Mouse (Mus musculus): ENCODE results near the gene 3110070M22Rik. TPM values are rescaled to one million over a fixed set of nuclear protein-coding genes. Genes with fewer than 3 reads are reported as not detected.

Gene 3110070M22Rik
- total and polyA plus RNA-seq, 3 experiments: 1.5 to 1.7 (median 1.6) TPM

DNA sequence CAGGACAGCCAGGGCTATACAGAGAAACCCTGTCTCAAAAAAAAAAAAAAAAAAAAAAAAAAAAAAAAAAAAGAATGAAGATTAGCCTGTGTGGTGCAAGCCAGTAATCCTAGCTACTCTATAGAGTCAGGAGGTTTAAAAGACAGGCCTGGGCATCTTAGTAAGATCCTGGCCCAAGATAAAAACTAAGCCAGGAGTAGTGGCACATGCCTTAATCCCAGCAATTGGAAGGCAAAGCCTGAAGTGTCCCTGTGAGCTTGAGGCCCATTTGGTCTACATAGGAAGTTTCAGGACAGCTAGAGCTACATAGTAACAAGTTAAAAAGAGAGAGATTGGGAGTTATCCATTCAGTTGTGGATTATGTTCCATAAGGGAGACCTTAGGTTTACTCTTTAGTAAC, 33.1 kb downstream of the 3110070M22Rik start:
- dilution Hi-C loops (cut with MboI; ENCODE audit: extremely low pct_ligation_motif_present, extremely low pct_unique_long_range_greater_than_20kb, low sequenced_read_pairs) (no loop called here), in situ Hi-C loops (cut with MboI; ENCODE audit: low pct_ligation_motif_present, low pct_unique_long_range_greater_than_20kb, low sequenced_read_pairs) (no loop called here)
- H3K27me3 ChIP-seq (replicated peaks): no peaks in the 10 kb centered on the region
- H3K4me2 ChIP-seq (ENCODE audit: insufficient read depth, low read depth, poor library complexity, severe bottlenecking): no peak overlapping the region
- H3K9ac ChIP-seq (ENCODE audit: insufficient read depth, low read depth): no peak overlapping the region
- H3K4me3 ChIP-seq (replicated peaks in 1 of 3; ENCODE audit: low read depth in 2 of 3, low read length in 2 of 3, poor library complexity in 1 of 3): no peak overlapping the region
- peaks cover 30 to 67% of the 10 kb centered on the region in 2 experiments for H3K36me3 ChIP-seq (replicated peaks in 1 of 2; ENCODE audit: control insufficient read depth in 1 of 2, insufficient read depth in 1 of 2, low read length in 1 of 2)
- peaks cover 3% of the 10 kb centered on the region for H3K9me3 ChIP-seq (replicated peaks; ENCODE audit: low read length)
- TF ChIP-seq UBTF (IDR thresholded peaks at IDR 0.05; ENCODE audit: low read depth, low read length) (no peak), ZMIZ1 (IDR thresholded peaks at IDR 0.05; ENCODE audit: low read depth, low read length) (no peak), KAT2A (IDR thresholded peaks at IDR 0.05; ENCODE audit: insufficient replicate concordance, low read length) (no peak), SMC3 (IDR thresholded peaks at IDR 0.05; ENCODE audit: low read depth, low read length) (no peak), E2F4 (IDR thresholded peaks at IDR 0.05; ENCODE audit: insufficient replicate concordance, low read depth, low read length) (no peak), CTCF (conservative IDR thresholded peaks at IDR 0.05 in 1 of 2, IDR thresholded peaks at IDR 0.05 in 1 of 2; ENCODE audit: low read depth in 2 of 2, low read length in 2 of 2) (no peak), PAX5 (IDR thresholded peaks at IDR 0.05; ENCODE audit: low read length) (no peak), MEF2A (IDR thresholded peaks at IDR 0.05; ENCODE audit: borderline replicate concordance, low read depth, low read length) (no peak), ELF1 (IDR thresholded peaks at IDR 0.05; ENCODE audit: low read depth, low read length) (no peak), USF1 (IDR thresholded peaks at IDR 0.05; ENCODE audit: low read depth, low read length) (no peak), CHD1 (IDR thresholded peaks at IDR 0.05; ENCODE audit: low read depth, low read length) (no peak), MXI1 (IDR thresholded peaks at IDR 0.05; ENCODE audit: low read depth, low read length) (no peak), ETS1 (conservative IDR thresholded peaks at IDR 0.05; ENCODE audit: low read depth, low read length) (no peak)
- H3K4me1 ChIP-seq (ENCODE audit: control insufficient read depth in 1 of 2, insufficient read depth in 2 of 2): no peaks in the 10 kb centered on the region
- H3K27ac ChIP-seq (ENCODE audit: insufficient read depth, low read depth): no peak overlapping the region
- no peak for DNase-seq (ENCODE audit: extremely low read depth)
- peaks cover 3% of the 10 kb centered on the region; the same call in 1 of the 2 replicates for H3K79me2 ChIP-seq (replicated peaks; ENCODE audit: control insufficient read depth, extremely low read depth, insufficient read depth, poor library complexity, severe bottlenecking)

- Histone ChIP-seq H3K4me2 (ENCODE audit: insufficient read depth, low read depth, poor library complexity, severe bottlenecking) (no peak overlapping the region), H3K27ac (ENCODE audit: insufficient read depth, low read depth) (no peak overlapping the region), H3K27me3 (replicated peaks) (no peaks in the 10 kb centered on the region), H3K9me3 (replicated peaks; ENCODE audit: low read length) (peaks cover 3% of the 10 kb centered on the region), H3K4me1 (ENCODE audit: control insufficient read depth in 1 of 2, insufficient read depth in 2 of 2) (no peaks in the 10 kb centered on the region), H3K79me2 (replicated peaks; ENCODE audit: control insufficient read depth, extremely low read depth, insufficient read depth, poor library complexity, severe bottlenecking) (peaks cover 3% of the 10 kb centered on the region; the same call in 1 of the 2 replicates), H3K9ac (ENCODE audit: insufficient read depth, low read depth) (no peak overlapping the region), H3K4me3 (replicated peaks in 1 of 3; ENCODE audit: low read depth in 2 of 3, low read length in 2 of 3, poor library complexity in 1 of 3) (no peak overlapping the region), H3K36me3 (replicated peaks in 1 of 2; ENCODE audit: control insufficient read depth in 1 of 2, insufficient read depth in 1 of 2, low read length in 1 of 2) (peaks cover 31 to 67% of the 10 kb centered on the region in 2 experiments)
- TF ChIP-seq CHD2 (IDR thresholded peaks at IDR 0.05; ENCODE audit: low read length): no peak
- TF ChIP-seq JUN (IDR thresholded peaks at IDR 0.05; ENCODE audit: insufficient read depth, low read depth, low read length): no peak
- no peak for TF ChIP-seq ZMIZ1 (IDR thresholded peaks at IDR 0.05; ENCODE audit: low read depth, low read length)
- no peak for TF ChIP-seq NELFE (IDR thresholded peaks at IDR 0.05; ENCODE audit: low read depth, low read length)
- TF ChIP-seq HCFC1 (IDR thresholded peaks at IDR 0.05; ENCODE audit: low read depth, low read length): no peak
- no peak for TF ChIP-seq RAD21 (IDR thresholded peaks at IDR 0.05; ENCODE audit: low read depth, low read length)
- TF ChIP-seq USF2 (conservative IDR thresholded peaks at IDR 0.05; ENCODE audit: low read depth, low read length): no peak
- no peak for TF ChIP-seq UBTF (IDR thresholded peaks at IDR 0.05; ENCODE audit: low read depth, low read length)
- TF ChIP-seq EP300 (IDR thresholded peaks at IDR 0.05; ENCODE audit: low read length): no peak
- TF ChIP-seq ZNF384 (IDR thresholded peaks at IDR 0.05; ENCODE audit: low read depth, low read length): no peak
- no peak for TF ChIP-seq CHD1 (IDR thresholded peaks at IDR 0.05; ENCODE audit: low read depth, low read length)
- DNase-seq (ENCODE audit: extremely low read depth): no peak
- in situ Hi-C loops (cut with MboI; ENCODE audit: low pct_ligation_motif_present, low pct_unique_long_range_greater_than_20kb, low sequenced_read_pairs): no loop called here
- dilution Hi-C loops (cut with MboI; ENCODE audit: extremely low pct_ligation_motif_present, extremely low pct_unique_long_range_greater_than_20kb, low sequenced_read_pairs): no loop called here
These were observed 34.6 kb downstream of the 3110070M22Rik start for GRCm38 (mm10) chr13:119453563-119453962.

All from CH12.LX (cell line).